Mouse (Mus musculus) yolk sac, embryonic 10.5 days (tissue): ENCODE data around the gene Ccdc36.

Experiments
- DNase-seq: peaks from one replicate; pipeline ENCODE4 v3.0.0-alpha.2; 2017; ENCODE audit warnings: low spot score

Gene Ccdc36

DNA sequence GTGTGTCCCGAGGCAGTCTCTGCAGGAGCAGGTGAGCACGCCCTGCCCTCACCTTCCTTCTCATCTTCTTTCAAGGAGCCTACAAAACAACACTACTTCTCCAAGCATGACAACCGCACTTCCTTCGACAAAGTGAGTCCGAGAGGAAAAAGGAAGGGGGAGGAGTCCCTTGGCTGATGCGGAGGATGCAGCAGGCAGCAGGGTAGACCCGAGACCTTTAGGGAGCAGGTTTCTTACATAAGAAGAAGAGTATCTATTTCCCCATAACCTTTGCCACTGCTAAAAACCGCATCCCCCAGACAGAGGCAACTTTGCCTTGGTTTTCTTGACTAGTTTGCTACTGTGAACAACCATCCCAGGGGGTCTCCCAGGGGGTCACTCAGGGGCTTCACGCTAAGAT, 16.8 kb upstream of the Ccdc36 start:
- no peak for DNase-seq

DNA sequence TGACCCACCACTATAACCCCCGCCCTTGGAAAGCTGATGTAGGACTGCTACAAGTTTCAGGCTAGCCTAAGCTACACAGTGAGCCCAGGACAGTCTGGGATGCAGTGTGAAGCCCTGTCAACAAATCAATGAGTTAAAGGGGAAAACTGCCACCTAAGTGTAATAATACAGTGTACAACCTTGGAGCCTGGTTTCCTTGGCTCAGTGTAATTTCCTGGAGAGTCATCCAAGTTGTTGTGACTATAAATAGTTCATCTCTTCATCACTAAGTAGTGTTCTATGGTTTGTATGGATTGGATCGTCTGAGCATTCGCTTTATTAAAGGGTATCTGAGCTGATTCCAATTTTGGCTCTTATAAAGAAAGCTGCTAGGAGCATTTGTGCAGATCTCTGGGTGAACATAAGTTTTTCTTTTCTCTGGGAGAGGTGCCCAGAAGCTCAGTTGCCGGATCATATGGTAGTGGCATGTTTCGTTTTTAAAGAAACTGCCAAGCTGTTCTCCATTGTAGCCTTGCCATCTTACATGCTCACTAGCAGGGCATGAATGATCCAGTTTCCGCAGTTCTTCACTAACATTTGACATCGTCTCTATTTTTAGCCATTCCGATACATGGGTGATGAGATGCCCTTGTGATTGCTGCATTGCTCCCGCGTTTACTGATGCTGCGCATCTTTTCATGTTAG, 13.1 kb upstream of the Ccdc36 start:
- no peak for DNase-seq

DNA sequence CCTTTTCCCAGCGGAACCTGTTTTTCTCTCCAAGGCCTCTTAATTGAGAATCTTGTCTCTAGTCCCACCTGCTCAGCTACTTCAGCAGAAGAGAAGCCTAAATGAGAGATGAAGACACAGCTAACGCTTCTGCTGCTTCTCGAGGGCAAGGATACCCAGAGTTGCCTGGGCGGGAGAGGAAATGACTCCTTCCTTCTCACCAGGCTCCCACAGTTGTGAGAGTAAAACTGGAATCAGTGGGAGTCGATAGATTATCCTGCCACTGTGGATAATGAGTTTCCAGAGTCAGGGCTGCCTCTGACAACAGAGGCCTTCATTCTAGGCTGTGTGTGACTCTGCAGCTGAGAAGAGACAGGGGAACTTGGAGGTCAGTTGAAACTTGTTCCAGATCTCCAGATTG, 12.2 kb upstream of the Ccdc36 start:
- no peak for DNase-seq

DNA sequence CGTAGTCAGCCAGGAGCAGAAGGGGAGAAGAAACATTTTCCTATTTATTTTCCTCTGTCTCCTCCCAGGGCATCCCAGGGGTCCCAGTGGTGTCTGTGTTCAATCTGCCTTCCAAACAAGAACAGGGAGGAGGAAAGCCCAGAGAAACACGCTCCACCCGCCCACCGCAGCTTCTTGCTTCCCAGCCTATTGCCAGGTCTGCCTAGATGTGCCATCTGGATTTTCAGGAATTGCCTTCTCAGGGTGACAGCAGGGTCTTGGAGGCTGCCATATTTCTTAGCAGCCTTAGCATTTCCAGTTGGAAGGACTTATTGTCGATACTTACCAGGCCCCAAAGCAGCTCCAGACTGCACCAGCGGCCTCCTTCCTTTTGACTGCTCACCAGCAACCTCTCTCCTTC, 10.9 kb upstream of the Ccdc36 start:
- DNase-seq = no peak

DNA sequence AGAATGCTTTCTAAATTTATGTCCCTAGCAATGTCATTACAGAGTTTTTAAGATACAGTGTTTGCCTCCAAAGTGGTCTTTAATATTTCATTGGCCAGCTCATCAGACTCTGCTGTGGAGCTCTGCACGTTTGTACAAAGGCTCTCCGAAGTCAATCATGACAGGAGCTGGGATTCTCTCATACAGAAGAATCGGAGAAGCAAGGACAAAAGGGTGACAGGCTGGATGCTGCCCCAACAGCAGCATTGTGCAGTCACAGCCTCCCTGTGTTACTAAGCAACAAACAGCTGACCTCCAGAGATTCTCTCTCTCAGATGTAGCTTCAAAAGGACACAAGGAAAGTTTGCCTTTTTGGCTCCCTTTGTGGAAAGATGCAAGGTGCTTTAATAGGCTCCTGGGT, 7.9 kb upstream of the Ccdc36 start, which contains the start of gene BC048562:
BC048562 (plus strand) TSS at position 301 of the 400 bp plus-strand sequence.
- no peak for DNase-seq

DNA sequence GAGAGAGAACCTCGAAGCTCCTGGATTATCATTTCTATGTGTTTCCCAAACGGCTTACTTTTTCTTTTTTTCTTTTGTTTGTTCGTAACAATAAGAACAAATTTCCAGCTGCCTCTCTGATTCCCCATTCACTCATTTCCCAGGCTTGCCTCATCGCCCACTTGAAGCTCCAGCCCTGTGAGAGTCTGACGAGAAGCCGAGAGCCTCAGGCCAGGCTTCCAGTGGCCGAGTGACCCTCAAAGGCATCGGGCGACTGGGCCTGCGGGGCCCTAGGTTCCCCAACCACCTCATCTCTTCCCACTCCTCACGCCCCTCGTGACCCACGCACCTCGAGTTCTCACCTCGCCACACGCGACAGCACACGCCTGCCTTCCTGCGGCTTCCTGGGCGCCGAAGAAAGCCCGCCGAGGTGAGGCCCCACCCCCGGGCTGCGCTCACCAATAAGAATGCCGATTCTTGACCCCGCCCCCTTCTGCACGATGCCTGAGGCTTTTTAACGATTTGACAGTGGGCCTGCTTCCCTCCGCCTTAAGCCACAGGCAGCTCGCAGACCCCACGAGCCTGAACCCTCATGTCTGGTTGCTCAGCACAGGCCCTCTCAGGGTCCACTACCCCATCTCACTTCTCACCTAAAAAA, 3.3 kb upstream of the Ccdc36 start:
- peak; percentile 51 for DNase-seq

DNA sequence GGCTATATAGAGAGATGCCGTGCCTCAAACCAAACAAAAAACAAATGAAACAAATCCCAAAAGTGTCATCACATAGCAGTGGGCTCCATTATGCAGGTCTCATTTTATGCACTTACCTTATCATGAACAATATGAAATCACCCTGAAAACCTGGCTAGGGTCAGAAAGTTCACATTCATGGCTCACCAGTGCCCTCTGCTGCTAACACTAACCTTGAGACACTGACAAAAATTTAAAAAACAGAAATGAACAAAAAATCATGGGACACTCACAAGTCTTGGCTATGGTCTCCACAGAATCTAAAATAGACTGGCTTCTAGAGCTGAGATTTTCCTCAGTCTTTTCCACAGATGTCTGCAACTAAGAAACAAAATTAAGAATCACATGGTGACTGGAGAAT, 16.1 kb downstream of the Ccdc36 start:
- DNase-seq = no peak

DNA sequence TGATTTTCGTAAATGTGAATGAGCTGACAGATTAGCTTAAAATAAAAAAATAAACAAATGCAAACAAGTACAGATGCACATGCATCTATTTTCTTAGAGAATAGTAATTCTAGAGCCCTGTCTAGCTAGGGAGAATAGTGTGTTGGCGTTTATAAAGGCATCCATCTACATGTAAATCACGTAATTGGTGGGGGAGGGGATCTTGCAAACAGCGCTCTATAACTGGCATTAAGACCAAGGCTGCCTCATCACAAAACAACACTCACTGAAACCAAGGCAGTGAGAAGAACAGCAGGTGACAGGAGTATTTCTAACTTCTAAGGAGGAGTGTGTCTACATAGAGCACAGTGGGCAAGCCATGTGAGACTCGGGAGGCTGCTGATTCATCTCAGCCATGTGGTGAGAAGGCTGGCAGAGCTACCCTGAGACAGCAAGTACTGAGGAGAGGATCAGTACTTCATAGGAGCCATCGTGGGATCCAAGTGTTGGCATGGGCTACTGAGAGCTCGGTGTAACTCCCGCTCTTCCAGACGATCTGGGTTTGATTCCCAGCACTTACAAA, 16.8 kb downstream of the Ccdc36 start:
- no peak for DNase-seq

DNA sequence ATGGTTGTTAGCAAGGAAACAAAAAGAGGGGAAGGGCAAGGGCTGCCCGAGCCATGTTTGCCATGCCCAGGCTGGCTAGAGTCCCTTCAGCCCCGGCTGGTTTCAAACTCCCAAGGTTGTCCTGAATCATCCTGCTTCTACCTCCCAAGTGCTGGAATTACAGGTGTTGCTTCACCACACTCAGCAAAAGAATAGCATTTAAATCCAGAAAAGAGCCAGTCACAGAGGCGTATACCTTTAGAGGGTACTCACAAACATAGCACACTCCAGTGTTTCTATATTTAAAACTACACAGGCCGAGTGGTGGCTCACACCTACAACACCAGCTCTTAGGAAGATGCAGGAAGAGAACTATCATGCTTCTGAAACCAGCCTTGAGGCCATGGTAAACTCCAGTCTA, 18.7 kb downstream of the Ccdc36 start:
- DNase-seq = no peak

DNA sequence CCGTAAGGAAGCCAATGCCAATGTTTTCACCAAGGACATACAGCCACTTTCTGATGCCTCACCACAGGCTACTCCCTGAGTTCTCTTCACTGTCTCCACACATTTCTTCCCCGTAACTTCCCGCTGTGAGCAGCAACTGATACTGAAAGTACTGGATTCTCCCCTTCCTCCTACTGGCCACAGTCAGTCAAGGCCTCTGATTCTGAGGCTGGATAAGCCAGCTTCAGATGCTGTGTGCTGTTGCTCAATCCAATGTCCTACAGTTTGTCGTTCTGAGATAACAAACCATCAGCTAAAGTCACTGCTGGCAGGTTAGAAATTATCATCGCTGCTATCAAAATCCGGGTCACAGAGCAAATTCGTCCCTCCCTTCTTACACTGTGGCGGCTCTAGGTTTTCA, 23.8 kb downstream of the Ccdc36 start:
- no peak for DNase-seq

DNA sequence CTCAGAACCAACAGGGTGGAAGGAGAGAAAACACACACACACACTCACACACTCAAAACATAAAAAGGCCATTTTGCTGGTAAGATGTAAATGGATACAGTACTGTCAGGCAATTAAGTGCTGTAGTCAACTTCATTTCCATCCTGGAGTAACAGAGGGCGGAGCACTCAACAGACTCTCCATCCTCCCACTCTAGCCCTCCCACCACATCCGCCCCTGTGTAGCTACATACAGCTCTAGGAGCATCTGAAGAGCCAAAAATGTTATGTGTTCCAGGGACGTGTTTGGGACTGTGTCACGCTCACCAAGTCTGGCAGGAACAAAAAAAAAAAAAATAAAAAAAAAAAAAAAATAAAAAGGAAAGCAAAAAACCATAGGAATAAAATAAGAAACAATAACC, 25.2 kb downstream of the Ccdc36 start:
- no peak for DNase-seq

DNA sequence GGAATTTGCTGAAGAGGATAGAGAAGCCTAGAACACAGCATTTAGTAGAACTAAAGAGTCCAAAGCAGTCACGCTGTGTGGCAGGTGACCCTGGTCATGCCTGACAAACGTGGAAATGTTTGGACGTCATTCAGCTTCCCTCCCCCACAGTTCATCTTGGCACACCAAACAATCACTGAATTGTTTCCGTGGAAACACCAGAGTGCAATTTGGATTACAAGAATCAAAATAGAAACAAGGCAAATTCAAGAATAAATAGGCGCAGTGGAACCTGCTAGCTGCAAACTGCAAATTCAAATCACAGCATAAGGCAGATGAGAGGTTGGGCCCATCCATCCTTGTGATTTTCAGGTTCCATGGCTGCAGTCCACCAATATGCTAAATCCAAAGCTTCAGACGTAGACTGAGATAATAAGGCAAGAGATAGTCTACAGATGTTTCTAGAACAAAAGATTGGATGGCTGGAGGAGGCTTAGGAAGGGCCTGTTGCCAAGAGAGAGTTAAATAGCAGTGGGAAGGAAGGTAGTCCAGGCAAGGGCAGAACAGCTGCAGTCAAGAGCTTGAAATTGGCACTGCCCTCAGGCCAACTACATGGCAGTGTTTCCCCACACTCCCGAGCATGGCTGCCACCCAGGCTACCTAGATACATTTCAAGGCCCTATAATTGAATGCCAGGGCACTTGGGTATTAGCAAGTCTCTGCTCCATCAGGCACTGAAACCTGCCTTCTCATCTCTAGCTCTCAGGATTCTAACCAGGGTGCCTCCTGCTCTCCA, 26.9 kb downstream of the Ccdc36 start:
- DNase-seq = no peak

DNA sequence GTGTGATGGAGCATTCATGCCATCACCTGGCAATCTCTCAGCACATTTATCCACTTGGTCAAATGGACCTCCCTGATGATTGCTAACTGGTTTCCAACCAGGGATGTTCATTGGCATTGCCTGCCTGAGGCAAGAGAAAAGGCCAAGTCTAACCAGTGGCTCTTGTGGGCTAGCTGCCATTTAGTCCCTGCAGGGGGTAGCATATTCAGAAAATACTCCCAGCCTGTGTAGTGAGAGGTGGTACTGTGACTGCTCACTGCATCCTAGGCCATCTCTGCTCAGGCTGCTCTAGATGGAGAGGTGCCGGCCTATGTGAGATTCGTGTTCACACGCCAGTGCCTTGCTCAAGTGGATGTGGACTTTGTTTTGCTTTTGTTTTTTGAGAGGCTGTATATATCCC, 30.0 kb downstream of the Ccdc36 start:
- DNase-seq = no peak

DNA sequence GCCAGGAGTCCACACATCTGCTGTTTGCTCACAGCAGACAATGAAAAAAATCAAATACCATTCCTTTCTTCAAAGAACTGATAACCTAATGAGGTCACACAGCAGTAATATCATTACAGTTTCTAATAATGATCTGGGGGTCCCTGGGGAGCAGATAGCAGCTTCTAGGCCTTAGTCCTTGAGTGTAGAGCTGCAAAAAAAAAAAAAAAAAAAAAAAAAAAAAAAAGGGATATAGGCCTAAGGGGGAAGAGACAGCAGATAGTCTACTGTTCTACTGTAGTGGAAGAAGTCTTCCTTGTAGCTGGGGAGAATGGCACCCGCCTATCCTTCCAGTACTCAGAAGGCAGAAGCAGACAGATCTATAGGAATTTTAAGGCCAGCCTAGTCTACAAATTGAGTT, 32.9 kb downstream of the Ccdc36 start:
- no peak for DNase-seq

DNA sequence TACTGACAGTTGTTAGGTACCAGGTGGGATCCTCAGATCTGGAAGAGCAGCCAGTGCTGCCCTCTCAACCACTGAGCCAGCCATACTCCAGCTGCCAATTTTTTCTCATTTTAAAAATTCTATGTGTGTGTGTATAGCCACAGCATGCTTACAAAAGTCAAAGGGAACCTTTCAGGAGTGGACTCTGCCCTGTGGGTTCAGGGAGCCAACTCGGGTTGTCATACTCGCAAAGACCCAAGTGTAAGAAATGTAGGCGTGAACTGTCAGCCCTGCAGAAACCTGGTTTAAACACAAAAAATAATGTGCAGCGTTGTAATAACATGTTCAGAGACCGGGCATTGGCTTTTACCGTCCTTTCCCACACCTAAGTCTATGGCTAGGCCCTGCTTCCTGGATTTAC, 34.1 kb downstream of the Ccdc36 start:
- DNase-seq = no peak

DNA sequence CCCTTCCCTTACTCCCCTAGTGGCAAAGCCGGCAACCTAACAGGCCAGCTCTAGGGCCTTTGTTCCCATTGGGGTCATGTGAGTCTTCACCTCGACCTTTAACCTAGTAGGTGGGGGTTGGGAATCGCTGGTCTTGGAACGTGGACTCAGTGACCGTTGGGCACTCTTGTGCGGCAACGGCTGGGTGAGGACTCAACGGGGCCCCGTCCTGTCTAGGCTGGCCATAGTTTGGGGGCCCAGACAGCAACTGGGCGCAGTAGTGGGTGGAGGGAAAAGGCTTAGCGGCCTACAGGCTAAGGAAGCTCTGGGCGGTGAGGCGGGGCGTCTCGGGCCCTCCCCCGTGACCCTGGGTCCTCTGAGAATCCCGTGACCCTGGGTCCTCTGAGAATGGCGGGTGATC, 35.6 kb downstream of the Ccdc36 start, which contains the start of gene 1700102P08Rik:
1700102P08Rik (plus strand) TSS at position 130 of the 400 bp plus-strand sequence.
- DNase-seq = peak; percentile 88

DNA sequence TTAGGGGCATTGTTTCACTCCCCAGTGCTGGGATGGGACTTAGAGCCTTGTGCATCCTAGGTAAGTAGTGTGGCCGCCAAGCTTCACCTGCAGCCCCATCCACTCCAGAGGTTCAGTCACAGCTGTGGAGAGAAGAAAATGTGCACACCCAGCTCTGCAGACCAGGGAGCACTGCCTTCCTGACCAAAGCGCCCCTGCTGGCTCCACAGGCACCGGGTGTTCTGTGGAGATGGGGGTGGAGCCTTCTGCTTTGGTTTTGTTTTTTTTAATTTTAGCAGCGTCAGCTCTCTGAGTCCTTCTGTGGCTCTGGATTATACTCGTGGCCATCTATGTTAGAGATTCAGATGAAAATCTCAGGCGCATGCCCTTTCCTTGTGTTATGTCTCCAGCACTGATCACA, 39.1 kb downstream of the Ccdc36 start:
- DNase-seq = no peak

DNA sequence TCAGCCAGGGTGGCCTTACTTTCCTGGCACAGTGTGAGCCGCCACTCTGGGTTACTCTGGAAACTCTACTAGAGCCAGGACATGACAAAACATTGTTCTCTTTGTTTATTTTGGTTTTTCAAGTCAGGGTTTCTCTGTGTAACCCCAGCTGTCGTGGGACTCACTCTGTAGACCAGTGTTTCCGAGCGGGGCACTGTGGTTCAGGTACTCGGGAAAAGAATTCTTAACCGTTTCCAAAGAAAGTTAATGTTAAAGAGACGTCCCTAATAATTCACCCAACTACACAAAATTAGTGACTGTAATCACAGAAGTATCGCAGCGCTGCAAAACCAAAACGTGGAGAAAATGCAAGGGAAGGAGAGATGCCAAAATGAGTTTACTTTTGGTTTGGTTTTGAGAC, 39.7 kb downstream of the Ccdc36 start:
- no peak for DNase-seq

DNA sequence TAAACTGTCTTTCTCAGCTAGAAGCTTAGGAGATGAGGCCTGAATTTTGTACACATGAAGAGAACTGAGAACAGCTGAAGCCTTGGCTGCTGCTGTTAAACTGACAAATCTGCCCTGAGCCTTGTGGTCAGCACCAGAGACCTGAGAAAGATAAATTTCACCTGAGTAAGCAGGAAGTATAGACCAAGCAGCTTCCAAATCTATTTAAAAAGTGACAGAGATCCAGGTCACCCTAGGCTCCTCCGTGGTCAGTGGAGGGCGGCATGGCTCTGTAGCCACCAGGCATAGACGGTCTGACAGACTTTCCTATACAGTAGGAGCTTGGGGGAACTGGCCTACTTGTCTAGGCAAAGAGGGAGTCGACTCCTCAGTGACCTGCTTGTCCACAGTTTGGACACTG, 41.5 kb downstream of the Ccdc36 start:
- DNase-seq = peak; percentile 32

DNA sequence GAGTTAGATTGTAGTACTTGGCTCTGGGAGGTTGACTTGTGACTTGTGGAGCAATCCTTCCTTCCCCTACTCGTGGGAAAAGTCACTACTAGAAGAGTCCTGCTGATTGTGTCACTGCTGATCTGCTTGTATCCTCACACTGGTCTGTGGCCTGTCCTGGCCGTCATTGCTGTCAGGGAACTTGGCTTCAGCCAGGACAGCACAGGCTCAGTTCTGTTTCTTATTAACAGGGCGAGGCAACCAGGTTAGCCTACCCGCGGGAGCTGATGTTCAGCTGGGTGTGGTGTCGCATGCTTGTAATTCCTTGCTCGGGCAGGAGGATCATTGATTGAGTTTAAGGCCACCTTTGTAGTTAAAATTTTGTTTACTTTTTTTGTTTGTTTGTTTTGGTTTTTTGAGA, 43.3 kb downstream of the Ccdc36 start:
- DNase-seq = peak; percentile 83

DNA sequence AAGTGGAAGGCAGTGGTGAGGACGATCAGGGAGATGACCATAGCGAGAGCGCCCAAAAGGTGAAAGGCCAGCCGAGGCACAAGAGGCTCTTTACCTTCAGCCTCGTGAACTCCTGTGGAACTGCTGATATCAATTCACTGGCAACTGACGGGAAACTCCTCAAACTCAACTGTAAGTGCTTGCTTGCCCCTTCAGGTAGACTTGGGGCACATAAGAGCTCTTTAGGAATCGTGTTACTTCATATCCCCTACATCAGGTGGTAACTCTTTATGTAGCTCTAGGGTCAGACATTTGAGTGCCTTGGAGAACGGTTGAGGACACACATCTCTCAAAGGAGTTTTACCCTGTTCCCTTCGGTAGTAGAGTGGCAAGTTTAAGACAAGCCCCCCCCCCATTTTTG, 46.9 kb downstream of the Ccdc36 start:
- no peak for DNase-seq

DNA sequence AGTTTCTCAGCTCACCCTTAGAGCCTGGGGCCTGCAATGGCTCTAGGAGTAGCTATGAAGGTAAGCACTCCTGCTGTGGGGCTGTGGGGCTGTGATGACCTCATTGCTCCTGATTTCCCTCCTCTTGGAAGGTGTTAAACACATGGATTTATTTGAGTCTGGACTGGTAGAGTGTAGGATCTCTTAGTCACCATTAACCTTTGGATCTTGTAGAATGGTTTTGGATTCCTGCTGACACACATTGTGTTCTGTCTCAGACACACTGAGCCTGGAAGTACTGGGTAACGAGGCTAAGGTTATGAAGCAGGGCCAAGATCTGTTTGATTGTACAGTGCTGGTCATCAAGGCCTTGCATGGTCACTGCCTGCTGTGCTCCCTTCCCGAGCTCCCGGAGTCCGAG, 49.0 kb downstream of the Ccdc36 start:
- peak; percentile 23 for DNase-seq

DNA sequence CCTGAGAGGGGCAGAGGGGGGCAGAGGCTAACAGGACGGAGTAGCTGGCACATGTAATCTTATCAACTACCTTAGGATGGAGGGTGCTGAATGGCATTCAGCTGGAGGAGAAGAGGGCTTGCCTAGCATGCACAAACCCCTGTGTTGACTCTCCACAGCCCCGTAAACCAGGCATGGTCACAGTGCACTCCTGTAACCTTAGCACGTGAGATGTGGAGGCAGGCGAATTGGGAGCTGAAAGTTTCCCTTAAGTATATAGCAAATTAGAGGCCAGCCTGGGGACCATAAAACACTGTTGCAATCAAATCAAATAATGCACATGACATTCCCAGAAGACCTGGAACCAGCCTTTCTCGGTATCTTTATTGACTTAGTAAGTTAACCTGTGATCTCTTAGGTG, 49.5 kb downstream of the Ccdc36 start:
- DNase-seq = peak; percentile 69
